Mouse (Mus musculus) forebrain, embryonic 11.5 days (tissue): ENCODE measurements around the gene Zfp26. TPM values are rescaled to one million over a fixed set of nuclear protein-coding genes. Genes with fewer than 3 reads are reported as not detected.

Source experiments
- ATAC-seq: fragments of 200-750 bp; cut with Nextera tagmentation; replicated peaks from 2 replicates; pipeline ENCODE4 v1.8.0; 2017; ENCODE audit warnings: moderate TSS enrichment; ENCODE audit not compliant: low FRiP score
- DNase-seq: peaks from one replicate; pipeline ENCODE4 v3.0.0-alpha.2; 2017; ENCODE audit warnings: low spot score
- H3K27ac ChIP-seq: fragments of 300-500 bp; sonication (generic); 2 replicates; pipeline ENCODE4 v1.5.1; 2014; ENCODE audit warnings: low read depth, low read length
- H3K27me3 ChIP-seq: fragments of 300-500 bp; sonication (generic); 2 replicates; pipeline ENCODE4 v1.6.1; 2014; ENCODE audit warnings: mild to moderate bottlenecking, low read length, mixed read lengths; ENCODE audit not compliant: control insufficient read depth, insufficient read depth
- H3K36me3 ChIP-seq: fragments of 300-500 bp; sonication (generic); 2 replicates; pipeline ENCODE4 v1.6.1; 2014; ENCODE audit warnings: mild to moderate bottlenecking, low read length, moderate library complexity, mixed read lengths; ENCODE audit not compliant: control insufficient read depth, insufficient read depth
- H3K4me1 ChIP-seq: fragments of 300-500 bp; sonication (generic); replicated peaks from 2 replicates; pipeline ENCODE4 v1.6.1; 2014; ENCODE audit warnings: low read length, mixed read lengths; ENCODE audit not compliant: control insufficient read depth, insufficient read depth
- H3K4me2 ChIP-seq: fragments of 300-500 bp; sonication (generic); 2 replicates; pipeline ENCODE4 v1.6.1; 2014; ENCODE audit warnings: low read depth, mild to moderate bottlenecking, low read length, moderate library complexity, mixed read lengths; ENCODE audit not compliant: severe bottlenecking
- H3K4me3 ChIP-seq: fragments of 300-500 bp; sonication (generic); 2 replicates; pipeline ENCODE4 v1.5.1; 2014; ENCODE audit warnings: low read depth, low read length
- H3K9ac ChIP-seq: fragments of 300-500 bp; sonication (generic); 2 replicates; pipeline ENCODE4 v1.6.1; 2014; ENCODE audit warnings: low read length
- H3K9me3 ChIP-seq: fragments of 300-500 bp; sonication (generic); 2 replicates; pipeline ENCODE4 v1.6.1; 2016; ENCODE audit warnings: low read length, mixed read lengths; ENCODE audit not compliant: control insufficient read depth
- WGBS: fragments of 180-500 bp; shearing (Covaris S2); extraction: QIAGEN DNeasy Blood & Tissue Kit; methylation state at CpG from one replicate; pipeline ENCODE4 v1.1.7; 2014; 5-methylcytosine and 5-hydroxymethylcytosine counted together
- polyA plus RNA-seq: library from polyadenylated mRNA; unstranded; fragments of >200 nt; fragmentation: Nextera tagmentation; extraction: Ambion mirVana; gene quantifications from 2 replicates; pipeline ENCODE4 v1.2.1, GENCODE M21; 2014

The Zfp26 gene
- polyA plus RNA-seq, 1 experiment from 2014 or later = 32.3 TPM

DNA sequence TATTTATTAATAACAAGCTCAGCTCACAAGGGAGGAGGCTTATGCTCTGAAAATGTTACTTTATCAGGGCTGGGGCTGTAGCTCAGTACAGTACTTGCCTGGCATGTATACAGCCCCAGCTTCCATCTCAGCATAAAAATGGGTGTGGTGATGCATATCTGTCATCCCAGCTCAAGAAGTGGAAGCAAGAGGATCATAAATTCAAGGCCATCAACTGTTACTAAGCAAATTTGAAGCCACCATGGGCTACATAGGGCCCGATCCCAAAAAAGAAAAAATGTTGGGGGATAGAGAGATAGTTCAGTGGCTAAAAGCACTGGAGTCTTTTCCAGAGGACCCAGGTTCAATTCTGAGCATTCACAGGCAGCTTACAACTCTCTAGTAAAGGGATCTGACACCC is 16.7 kb upstream of the Zfp26 start:
- Histone ChIP-seq H3K4me3 (no peak overlapping the region), H3K27me3 (no peaks in the 10 kb centered on the region), H3K27ac (no peak overlapping the region), H3K4me1 (no peaks in the 10 kb centered on the region), H3K4me2 (no peak overlapping the region), H3K9ac (no peak overlapping the region), H3K9me3 (no peaks in the 10 kb centered on the region), H3K36me3 (peaks cover 5% of the 10 kb centered on the region)
- no peak for DNase-seq
- ATAC-seq = no peak
- 100% methylated on average over 1 of the region's 1 CpGs for WGBS

DNA sequence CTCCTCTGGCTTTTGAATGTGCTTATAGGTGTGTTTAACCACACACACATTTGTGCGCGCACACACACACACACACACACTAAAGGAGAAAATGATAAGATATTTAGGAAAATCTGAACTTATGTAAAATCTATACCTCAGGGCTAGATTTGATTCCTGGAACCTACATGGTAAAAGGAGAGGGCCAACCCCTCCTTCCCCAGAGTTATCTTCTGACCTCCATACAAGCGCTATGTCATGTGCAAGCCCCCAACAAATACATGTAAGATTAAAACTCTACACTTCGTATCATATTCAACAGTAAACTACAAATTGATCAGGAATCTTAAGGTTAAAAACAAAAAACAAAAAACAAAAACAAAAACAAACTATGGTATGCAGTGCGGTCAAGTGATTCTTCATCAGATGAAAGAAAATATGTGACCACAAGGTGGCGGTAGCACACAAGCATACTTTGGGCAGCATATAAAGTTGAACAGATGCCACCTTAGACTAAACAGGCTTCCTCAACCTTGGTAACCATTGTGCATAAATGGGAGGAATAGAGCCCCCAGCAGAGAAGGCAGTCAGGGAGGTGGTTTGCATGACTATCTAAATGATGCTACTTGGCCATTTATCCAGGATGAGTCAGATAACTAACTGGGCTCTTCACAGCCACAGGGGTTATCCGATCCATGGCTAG is 6.9 kb upstream of the Zfp26 start:
- no peaks in the 10 kb centered on the region for H3K27me3 ChIP-seq
- H3K9me3 ChIP-seq = peaks cover 8% of the 10 kb centered on the region; the same call in 1 of the 2 replicates
- ATAC-seq = peak; percentile 71
- H3K36me3 ChIP-seq = peaks cover 23% of the 10 kb centered on the region
- H3K4me3 ChIP-seq = no peak overlapping the region
- peak; percentile 65 for DNase-seq
- H3K4me1 ChIP-seq = no peaks in the 10 kb centered on the region
- 57% methylated on average over 7 of the region's 7 CpGs for WGBS
- no peak overlapping the region for H3K4me2 ChIP-seq
- no peak overlapping the region for H3K9ac ChIP-seq
- H3K27ac ChIP-seq = no peak overlapping the region

- Histone ChIP-seq H3K27me3 (no peaks in the 10 kb centered on the region), H3K4me1 (peaks cover under 1% of the 10 kb centered on the region; the same call in 1 of the 2 replicates), H3K4me3 (no peak overlapping the region), H3K9me3 (no peaks in the 10 kb centered on the region), H3K9ac (no peak overlapping the region), H3K36me3 (peaks cover 8% of the 10 kb centered on the region), H3K27ac (no peak overlapping the region), H3K4me2 (no peak overlapping the region)
- WGBS = 92% methylated on average over 4 of the region's 4 CpGs
- DNase-seq = no peak
- no peak for ATAC-seq
These were observed 6.3 kb downstream of the Zfp26 start for GRCm38 (mm10) chr9:20453647-20454046.

DNA sequence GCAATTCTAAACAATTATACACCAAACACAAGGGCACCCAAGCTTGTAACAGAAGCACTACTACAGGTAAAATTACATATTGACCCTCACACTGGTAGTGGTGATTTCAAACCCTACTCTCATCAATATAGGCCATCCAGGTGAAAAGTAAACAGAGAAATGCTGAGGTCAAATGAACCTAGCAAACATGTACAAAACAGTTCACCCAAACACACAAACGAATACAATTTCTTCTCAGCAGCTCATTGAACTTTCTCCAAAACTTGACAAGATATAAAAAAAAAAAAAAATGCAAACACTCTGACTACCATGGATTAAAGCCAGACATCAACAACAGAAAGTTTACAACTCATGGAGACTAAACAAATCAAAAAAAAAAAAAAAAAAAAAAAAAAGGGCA is 8.5 kb downstream of the Zfp26 start:
- Histone ChIP-seq H3K9ac (no peak overlapping the region), H3K9me3 (no peaks in the 10 kb centered on the region), H3K27ac (no peak overlapping the region), H3K36me3 (peaks cover 10% of the 10 kb centered on the region), H3K4me1 (no peaks in the 10 kb centered on the region), H3K27me3 (no peaks in the 10 kb centered on the region), H3K4me3 (no peak overlapping the region), H3K4me2 (no peak overlapping the region)
- 97% methylated on average over 1 of the region's 1 CpGs for WGBS
- no peak for ATAC-seq
- no peak for DNase-seq

DNA sequence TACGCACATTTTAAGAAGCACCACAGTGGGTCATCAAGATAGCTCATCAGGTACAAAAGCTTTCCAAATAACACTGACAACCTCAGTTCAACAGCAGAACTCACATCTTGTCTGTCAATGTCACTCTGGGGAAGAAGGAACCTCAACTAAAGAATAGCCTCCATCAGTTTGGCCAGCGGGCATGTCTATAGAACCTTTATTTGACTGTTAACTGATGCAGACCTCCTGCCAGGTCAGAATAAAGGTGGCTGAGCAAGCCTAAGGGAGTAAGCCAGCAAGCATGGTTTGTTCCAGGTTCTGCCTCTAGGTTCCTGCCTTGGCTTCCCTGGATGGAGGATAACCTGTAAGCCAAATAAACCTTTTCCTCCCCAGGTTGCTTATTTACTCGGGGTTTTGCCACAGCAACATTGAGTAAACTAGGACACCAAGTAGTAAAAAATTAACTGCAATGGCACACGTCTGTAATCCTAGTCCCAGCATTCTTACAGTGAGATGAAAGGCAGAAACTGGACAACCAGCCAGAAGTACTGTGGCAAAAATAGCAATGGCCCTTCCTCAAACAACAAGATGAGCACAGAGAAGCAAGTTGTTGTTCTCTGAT is 16.7 kb downstream of the Zfp26 start:
- Histone ChIP-seq H3K4me1 (no peaks in the 10 kb centered on the region), H3K4me2 (no peak overlapping the region), H3K27ac (no peak overlapping the region), H3K9ac (no peak overlapping the region), H3K9me3 (peaks cover 3% of the 10 kb centered on the region; the same call in 1 of the 2 replicates), H3K4me3 (no peak overlapping the region), H3K36me3 (peaks cover 34% of the 10 kb centered on the region), H3K27me3 (no peaks in the 10 kb centered on the region)
- DNase-seq (no peak), ATAC-seq (no peak)
- whole genome bisulfite sequencing = 90% methylated on average over 4 of the region's 4 CpGs

GRCm38 (mm10) chr9:20430004-20430403 is 30.0 kb downstream of the Zfp26 start:
- Histone ChIP-seq H3K27ac (no peak overlapping the region), H3K9me3 (no peaks in the 10 kb centered on the region), H3K27me3 (no peaks in the 10 kb centered on the region), H3K4me1 (no peaks in the 10 kb centered on the region), H3K4me3 (no peak overlapping the region), H3K9ac (no peak overlapping the region), H3K4me2 (no peak overlapping the region), H3K36me3 (no peaks in the 10 kb centered on the region; the same call in 1 of the 2 replicates)
- ATAC-seq (no peak), DNase-seq (no peak)
- 83% methylated on average over 3 of the region's 3 CpGs for WGBS

- Histone ChIP-seq H3K4me1 (no peaks in the 10 kb centered on the region), H3K36me3 (no peaks in the 10 kb centered on the region), H3K9ac (no peak overlapping the region), H3K4me2 (no peak overlapping the region), H3K9me3 (no peaks in the 10 kb centered on the region), H3K27ac (no peak overlapping the region), H3K27me3 (no peaks in the 10 kb centered on the region), H3K4me3 (no peak overlapping the region)
- ATAC-seq (no peak), DNase-seq (no peak)
- WGBS = 58% methylated on average over 1 of the region's 1 CpGs
These were observed 48.5 kb downstream of the Zfp26 start for GRCm38 (mm10) chr9:20411460-20411859.

DNA sequence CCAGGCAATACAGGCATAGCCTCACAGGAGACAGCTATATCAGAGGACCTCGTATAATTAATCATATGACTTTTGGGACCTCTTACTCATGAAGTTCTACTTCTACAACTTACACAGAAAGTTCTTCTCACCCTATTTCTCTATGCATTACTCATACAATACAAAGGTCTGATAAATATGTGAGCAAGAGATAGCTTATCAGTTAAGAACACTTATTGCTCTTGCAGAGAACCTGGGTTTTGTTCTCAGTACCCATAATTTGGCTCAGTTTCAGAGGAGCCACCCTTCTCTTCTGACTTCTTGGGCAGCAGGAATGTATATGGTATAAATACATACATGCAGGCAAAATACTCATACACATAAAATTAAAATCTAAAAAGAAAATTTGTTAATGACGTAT is 50.6 kb downstream of the Zfp26 start:
- WGBS = 89% methylated on average over 2 of the region's 2 CpGs
- Histone ChIP-seq H3K4me2 (no peak overlapping the region), H3K9me3 (no peaks in the 10 kb centered on the region), H3K36me3 (no peaks in the 10 kb centered on the region), H3K4me1 (no peaks in the 10 kb centered on the region), H3K27me3 (no peaks in the 10 kb centered on the region), H3K27ac (no peak overlapping the region), H3K9ac (no peak overlapping the region), H3K4me3 (no peak overlapping the region)
- ATAC-seq = no peak
- DNase-seq = no peak

DNA sequence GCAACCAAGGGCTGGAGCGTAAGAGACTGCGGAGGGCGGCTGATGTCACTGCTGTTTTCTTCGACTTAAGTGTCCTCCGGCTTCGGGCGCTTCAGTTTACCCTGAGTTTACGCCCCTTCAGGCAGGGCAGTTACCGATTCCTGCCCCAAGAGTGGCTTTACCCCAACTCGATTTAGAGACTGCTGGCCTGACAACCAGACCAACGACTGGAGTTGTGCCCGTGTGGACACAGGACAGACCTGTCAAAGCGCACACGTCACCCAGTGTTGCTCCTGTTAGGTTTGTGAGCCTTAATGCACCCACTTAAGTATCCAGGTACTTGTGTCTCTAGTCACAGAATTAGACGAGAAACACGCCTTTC is 74.6 kb downstream of the Zfp26 start:
- H3K27me3 ChIP-seq = no peaks in the 10 kb centered on the region
- H3K9me3 ChIP-seq = no peaks in the 10 kb centered on the region
- peak; percentile 80 for ATAC-seq
- peak overlapping the region; percentile 55 for H3K4me3 ChIP-seq
- H3K27ac ChIP-seq = no peak overlapping the region
- peak overlapping the region; percentile 81 for H3K9ac ChIP-seq
- H3K36me3 ChIP-seq = no peaks in the 10 kb centered on the region
- no peak for DNase-seq
- 17% methylated on average over 16 of the region's 16 CpGs for WGBS
- peak overlapping the region; percentile 48 for H3K4me2 ChIP-seq
- H3K4me1 ChIP-seq = no peaks in the 10 kb centered on the region
